Mouse (Mus musculus): ENCODE data around the gene Ces2f.

DNA sequence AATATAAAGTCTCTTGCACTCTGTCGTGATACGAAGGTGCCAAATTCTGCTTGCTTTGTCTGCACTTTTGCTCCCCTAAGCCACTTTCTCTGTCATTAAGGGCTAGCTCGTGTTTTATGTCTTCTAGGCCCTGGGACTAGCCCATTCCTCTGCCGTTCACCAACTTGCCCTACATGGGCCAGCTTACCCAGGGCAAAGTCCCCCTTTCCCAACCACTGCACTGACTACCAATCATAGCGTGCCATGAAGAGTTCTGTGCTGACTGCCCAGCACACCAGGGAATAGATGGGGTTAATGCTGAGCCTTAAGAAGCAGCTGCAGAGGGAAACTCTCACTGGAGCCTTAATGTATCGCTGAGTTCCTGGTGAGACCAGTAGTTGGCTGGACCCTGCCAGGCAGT is 51.0 kb downstream of the Ces2f start:
- TF ChIP-seq EP300 (IDR thresholded peaks at IDR 0.05; ENCODE audit: low read depth), result no peak
- no peak for TF ChIP-seq CTCF (IDR thresholded peaks at IDR 0.05; ENCODE audit: low read depth)

Measured in heart, postnatal 0 days (tissue).